Mouse (Mus musculus) spleen, adult 18-20 months (tissue): ENCODE measurements around the gene Ptar1.

ENCODE experiments used
- DNase-seq, 2 experiments: peaks; one replicate each; pipeline ENCODE4 v3.0.0; 2022; ENCODE audit warnings: mixed read lengths in 2 of 2

Gene Ptar1

DNA sequence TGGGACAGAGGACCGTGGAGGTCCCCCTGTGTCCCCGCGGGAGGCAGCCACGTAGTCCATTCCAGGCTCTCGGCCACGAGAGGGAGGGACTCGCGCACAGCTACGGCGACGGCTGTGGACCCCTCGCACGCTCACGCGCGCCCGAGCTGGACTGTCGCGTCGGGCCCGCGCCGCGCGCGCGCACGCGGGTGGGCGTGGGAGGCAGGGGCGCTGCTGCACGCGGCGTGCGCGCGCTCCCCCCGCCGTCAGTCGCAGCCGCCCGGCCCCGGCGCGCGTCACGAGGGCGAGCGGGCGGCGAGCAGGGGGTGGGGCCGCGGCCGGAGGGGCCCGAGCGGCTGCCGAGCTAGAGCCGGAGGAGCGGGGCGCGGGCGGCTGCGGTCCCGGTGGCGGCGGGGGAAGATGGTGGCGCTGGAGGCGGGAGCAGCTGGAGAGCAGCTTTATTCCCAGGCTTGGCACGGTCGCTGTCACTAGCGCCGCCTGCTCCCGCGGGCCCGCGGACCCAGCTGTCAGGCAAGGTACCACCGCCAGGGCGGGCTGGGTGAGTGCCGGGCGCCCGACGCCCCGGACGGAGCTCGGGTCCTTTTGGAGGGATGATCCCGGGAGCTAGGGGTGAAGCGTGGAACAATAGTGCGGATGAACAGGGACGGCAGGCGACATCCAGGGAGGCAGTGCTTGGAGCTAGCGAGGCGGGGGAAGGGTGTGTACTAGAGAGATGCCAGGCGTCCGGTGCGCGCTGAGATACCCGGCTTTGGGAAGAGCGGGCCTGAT is 71.5 kb downstream of the Ptar1 start, which contains the start of gene Apba1:
TSS of gene Apba1 (plus strand) at position 334 of the 768 bp plus-strand sequence.
- peak in 1 of 2 experiments; percentile 69 for DNase-seq

DNA sequence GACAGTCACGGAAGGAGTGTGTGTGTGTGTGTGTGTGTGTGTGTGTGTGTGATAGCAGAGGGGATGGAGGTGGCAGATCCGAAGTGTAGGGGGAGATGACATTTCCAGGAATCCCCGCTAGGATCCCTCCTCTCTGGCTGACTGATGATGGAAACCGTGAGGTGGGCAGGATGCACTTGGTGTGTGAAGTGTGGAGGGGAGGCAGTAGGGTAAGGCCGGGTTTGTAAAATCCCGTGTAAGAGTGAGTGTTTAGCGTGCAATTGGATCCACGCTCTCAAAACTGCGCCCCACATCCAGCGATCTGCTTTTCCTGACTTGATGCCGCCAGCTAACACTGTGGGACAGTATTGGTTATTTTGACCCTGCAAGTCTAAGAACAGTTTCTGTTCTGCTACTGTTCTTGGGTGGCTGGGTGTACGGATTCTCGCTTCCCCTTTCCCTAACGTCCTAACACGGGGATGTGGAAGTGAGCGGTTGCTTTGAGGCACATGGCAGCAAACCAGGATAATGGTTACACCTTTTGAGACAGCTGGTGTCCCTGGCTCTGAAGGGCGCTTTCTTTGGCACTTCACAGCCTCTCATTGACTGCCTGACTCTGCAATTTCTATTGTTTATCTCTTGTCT is 72.2 kb downstream of the Ptar1 start:
- DNase-seq, result peak in 1 of 2 experiments; percentile 21

DNA sequence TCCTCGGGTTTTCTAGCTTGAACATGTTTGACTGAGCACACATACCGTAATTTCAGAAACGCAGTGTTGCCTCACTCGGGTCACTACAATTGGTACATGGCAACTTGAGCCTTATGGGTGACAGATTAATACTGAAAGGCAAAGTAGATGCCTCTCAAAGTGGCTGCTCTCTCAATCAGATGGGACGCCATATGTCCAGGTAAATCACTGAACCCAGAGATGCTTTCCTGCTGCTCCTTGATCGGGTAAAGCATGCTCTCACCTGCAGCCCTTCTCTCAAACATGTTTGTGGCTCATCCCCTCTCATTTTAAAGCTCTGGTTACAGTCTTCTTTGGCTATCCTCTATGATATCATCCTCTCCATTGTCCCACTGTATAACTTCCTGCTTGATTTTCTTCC is 76.1 kb downstream of the Ptar1 start:
- no peak for DNase-seq

DNA sequence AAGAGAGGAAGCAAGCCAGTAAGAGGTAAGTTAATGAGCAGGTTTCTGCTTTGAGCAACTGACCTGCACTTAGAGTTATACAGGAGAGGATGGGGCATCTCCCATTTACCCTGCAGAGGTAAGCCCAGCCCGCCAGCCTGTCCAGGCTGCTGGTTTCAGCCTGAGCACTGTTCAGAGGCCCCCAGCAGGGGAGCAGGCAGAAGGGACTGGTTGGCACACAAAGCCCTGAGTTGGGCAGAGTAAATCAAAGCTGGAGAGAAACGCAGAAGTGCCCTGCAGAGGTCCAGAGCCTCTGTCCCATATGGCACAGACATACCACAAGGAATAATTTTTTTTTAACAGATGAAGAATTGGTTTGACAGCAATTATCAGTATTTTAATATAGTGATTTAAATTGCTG is 76.8 kb downstream of the Ptar1 start:
- no peak for DNase-seq

DNA sequence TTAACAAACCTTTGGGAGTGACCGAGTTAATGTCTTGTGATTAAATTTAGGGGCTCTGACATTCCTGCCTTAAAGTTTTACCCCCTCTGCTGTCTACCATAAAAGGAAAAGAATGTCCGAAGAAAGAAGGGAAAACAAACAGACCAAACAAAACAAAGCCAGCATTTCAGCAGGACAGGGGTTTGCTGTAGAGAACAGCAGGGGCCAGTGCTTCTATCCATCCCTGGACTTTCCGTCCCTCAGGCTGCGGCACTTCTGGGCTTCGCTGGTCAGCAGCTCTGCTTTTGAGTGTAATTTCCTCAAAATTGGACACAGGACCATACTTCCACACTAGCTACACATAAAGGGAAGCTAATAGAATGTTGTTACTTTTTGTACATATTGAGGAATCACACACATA is 81.6 kb downstream of the Ptar1 start:
- no peak for DNase-seq

DNA sequence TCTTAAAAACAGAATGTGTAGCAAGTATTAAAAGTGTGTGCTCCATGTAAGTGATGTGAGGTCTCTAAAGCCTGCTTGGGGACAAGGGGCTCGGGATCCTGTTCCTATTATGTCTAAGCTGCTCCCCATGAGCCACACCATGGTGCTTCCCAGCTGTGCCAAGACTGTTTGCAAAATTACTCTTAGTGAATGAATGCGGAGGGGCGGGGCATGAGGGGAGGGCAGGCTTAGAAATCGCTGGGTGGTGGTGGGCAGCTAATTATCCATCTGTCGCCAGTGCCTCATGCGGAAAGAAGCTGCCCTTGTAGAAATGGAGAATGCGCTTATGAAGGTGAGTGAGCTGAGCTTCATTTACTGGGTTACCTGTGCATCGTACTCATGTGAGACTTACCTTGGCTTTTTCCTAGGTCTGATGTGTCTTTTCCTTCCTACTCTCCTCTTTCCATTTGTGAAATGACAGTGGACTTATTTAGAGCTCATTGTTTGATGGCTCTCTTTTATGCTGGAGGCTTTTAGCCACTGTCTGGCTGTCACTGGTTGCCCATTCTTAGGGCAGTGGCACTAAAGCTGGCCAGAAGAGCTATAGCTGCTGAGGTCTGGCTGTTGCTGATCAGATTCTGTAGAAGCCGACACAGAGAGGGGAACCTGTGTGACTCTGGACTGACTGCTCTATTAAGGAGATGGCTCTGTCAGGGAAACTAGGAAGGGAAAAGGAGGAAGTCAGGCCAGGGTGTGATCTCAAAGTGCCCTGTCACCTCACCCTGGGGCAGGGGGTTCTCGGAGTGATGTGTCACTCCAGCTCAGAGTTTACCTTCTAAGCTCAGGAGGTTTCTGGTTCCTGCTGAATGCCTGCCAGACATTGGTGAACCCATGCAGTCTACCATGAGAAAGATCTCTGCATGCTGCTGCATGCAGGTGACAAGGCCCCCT is 83.5 kb downstream of the Ptar1 start:
- no peak for DNase-seq

DNA sequence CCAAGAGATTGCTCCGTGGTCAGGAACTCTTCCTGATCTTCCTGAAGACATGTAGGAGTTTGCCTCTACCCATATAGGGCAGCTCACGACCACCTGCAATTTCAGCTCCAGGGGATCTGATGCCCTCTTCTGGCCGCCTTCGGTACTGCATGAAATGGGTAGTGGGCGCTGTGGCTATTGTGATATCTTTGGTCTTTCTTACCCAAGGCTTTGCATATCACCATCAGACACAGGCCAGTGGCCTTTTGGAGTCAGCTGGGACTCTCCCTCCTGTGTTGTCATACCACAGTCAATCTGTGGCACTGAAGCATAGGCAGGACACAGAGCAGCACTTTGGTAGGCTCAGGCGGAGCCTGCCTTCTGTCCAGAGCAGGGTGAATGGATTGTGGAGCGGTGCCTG is 84.7 kb downstream of the Ptar1 start:
- DNase-seq, result peak in 1 of 2 experiments; percentile 29

DNA sequence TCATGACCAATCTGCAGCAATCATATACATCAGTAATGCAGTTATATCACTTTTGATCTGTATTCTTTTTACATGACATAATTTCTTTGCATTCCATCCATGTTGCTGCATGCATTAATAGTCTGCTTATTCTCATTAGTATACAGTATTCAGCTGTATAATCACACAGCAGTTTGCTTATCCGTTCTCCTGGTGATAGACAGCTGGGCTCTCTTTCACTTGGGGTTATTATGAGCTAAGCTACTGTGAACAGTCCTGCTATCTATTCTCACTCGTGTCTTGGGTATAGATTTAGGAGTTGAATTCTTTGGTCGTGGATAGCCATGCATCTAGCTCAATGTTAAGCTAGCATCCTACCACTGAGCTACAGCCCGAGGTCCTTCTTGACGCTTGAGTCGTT is 88.1 kb downstream of the Ptar1 start:
- DNase-seq, result no peak

DNA sequence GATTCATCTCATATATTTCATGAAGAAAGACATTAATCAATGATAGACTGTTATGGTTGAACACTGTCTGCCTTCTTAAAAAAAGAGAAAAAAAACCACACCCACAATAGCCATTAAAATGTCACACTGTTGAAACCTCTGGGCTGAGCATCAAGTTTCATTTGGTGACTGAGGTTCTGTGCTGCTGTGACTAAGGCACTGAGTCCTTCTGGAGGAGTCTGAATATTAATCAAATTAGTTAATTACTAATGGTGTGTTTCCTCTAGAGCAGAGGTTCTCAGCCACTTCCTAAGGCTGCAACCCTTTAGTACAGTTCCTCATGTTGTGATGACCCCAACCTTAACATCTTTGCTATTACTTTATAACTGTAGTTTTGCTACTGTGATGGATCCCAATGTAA is 91.9 kb downstream of the Ptar1 start:
- no peak for DNase-seq

DNA sequence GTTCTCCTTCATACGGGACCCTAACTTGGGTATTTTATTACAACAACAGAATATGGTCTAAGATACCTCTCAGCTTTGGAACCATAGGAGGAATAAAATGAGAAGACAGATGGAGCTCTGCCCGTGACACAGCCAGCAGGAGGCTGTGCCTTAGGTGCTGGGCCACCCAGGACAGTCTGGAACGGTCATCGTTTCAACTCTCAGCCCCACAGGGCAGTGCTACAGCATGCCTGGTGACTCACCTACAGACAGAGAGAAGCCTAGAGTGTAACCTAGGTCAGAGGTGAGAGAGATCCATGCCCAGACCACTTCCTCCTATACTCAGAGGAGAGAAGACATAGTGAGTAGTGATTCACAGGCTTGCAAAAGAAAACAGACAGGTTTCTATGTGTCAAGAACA is 92.9 kb downstream of the Ptar1 start:
- no peak for DNase-seq
